Mouse (Mus musculus): ENCODE measurements around the gene Cox10. TPM values are rescaled to one million over a fixed set of nuclear protein-coding genes. Genes with fewer than 3 reads are reported as not detected.
A peak's percentile ranks its signal among the peaks of the same experiment; 100 is the strongest.
"Not testable (repeated sequence)": the region's sequence is repeated elsewhere in the genome, so short reads cannot be mapped to it uniquely, and the experiment has no call there.

Cox10 gene
- polyA plus RNA-seq (2014; fragmentation: Nextera tagmentation; extraction: Ambion mirVana), result 28.8 and 30.1 TPM in 2 replicates

- H3K27ac ChIP-seq (replicated peaks; ENCODE audit: low read depth, low read length), result peak within 1 kb of the TSS; percentile 73
- under 1% methylated on average over 45 of the region's 45 CpGs for WGBS
- peak within 1 kb of the TSS; percentile 88 for H3K9ac ChIP-seq (replicated peaks; ENCODE audit: low read length)
Observed at GRCm38 (mm10) chr11:64078956-64079726, at the start of gene Cox10. Gene Cox10, minus strand, starts transcription at chr11:64079468.

GRCm38 (mm10) chr11:64128016-64128415 is 48.7 kb upstream of the Cox10 start:
- WGBS, result 83% methylated on average over 9 of the region's 9 CpGs
- Histone ChIP-seq H3K27me3 (ENCODE audit: control insufficient read depth, insufficient read depth, low read length) (no peaks in the 10 kb centered on the region), H3K9ac (replicated peaks; ENCODE audit: low read length) (no peak overlapping the region), H3K4me3 (ENCODE audit: low read depth, low read length) (no peak overlapping the region), H3K4me2 (ENCODE audit: low read depth, low read length) (no peak overlapping the region), H3K36me3 (replicated peaks; ENCODE audit: control insufficient read depth, insufficient read depth, low read depth, low read length) (no peaks in the 10 kb centered on the region), H3K4me1 (ENCODE audit: control insufficient read depth, insufficient read depth, low read length) (no peaks in the 10 kb centered on the region), H3K27ac (replicated peaks; ENCODE audit: low read depth, low read length) (no peak overlapping the region), H3K9me3 (replicated peaks; ENCODE audit: control insufficient read depth, low read length) (no peaks in the 10 kb centered on the region)
- ATAC-seq (replicated peaks; ENCODE audit: insufficient number of reproducible peaks, low FRiP score, low TSS enrichment, low read depth), result no peak
- no peak for DNase-seq (ENCODE audit: low spot score)

More at GRCm38 (mm10) chr11:64078956-64079726, at the start of gene Cox10:
- Histone ChIP-seq H3K27me3 (ENCODE audit: control insufficient read depth, insufficient read depth, low read length) (no peaks in the 10 kb centered on the region), H3K4me2 (ENCODE audit: low read depth, low read length) (peak within 1 kb of the TSS; percentile 59), H3K36me3 (replicated peaks; ENCODE audit: control insufficient read depth, insufficient read depth, low read depth, low read length) (no peaks in the 10 kb centered on the region), H3K4me1 (ENCODE audit: control insufficient read depth, insufficient read depth, low read length) (no peaks in the 10 kb centered on the region), H3K4me3 (ENCODE audit: low read depth, low read length) (peak within 1 kb of the TSS; percentile 84), H3K9me3 (replicated peaks; ENCODE audit: control insufficient read depth, low read length) (no peaks in the 10 kb centered on the region)
- peak; percentile 87 for ATAC-seq (replicated peaks; ENCODE audit: insufficient number of reproducible peaks, low FRiP score, low TSS enrichment, low read depth)
- DNase-seq (ENCODE audit: low spot score), result peak; percentile 94

GRCm38 (mm10) chr11:64125471-64125870 is 46.2 kb upstream of the Cox10 start:
- no peaks in the 10 kb centered on the region for H3K27me3 ChIP-seq (ENCODE audit: control insufficient read depth, insufficient read depth, low read length)
- no peak for ATAC-seq (replicated peaks; ENCODE audit: insufficient number of reproducible peaks, low FRiP score, low TSS enrichment, low read depth)
- H3K9ac ChIP-seq (replicated peaks; ENCODE audit: low read length), result no peak overlapping the region
- H3K4me1 ChIP-seq (ENCODE audit: control insufficient read depth, insufficient read depth, low read length), result no peaks in the 10 kb centered on the region
- H3K4me3 ChIP-seq (ENCODE audit: low read depth, low read length), result no peak overlapping the region
- no peaks in the 10 kb centered on the region for H3K36me3 ChIP-seq (replicated peaks; ENCODE audit: control insufficient read depth, insufficient read depth, low read depth, low read length)
- H3K9me3 ChIP-seq (replicated peaks; ENCODE audit: control insufficient read depth, low read length), result no peaks in the 10 kb centered on the region
- no peak overlapping the region for H3K4me2 ChIP-seq (ENCODE audit: low read depth, low read length)
- DNase-seq (ENCODE audit: low spot score), result no peak
- no peak overlapping the region for H3K27ac ChIP-seq (replicated peaks; ENCODE audit: low read depth, low read length)
- 85% methylated on average over 2 of the region's 2 CpGs for WGBS

- not testable (repeated sequence) for H3K36me3 ChIP-seq (replicated peaks; ENCODE audit: control insufficient read depth, insufficient read depth, low read depth, low read length); H3K4me2 ChIP-seq (ENCODE audit: low read depth, low read length); H3K27ac ChIP-seq (replicated peaks; ENCODE audit: low read depth, low read length); H3K4me3 ChIP-seq (ENCODE audit: low read depth, low read length); DNase-seq (ENCODE audit: low spot score); ATAC-seq (replicated peaks; ENCODE audit: insufficient number of reproducible peaks, low FRiP score, low TSS enrichment, low read depth); H3K9me3 ChIP-seq (replicated peaks; ENCODE audit: control insufficient read depth, low read length); H3K27me3 ChIP-seq (ENCODE audit: control insufficient read depth, insufficient read depth, low read length); H3K9ac ChIP-seq (replicated peaks; ENCODE audit: low read length); H3K4me1 ChIP-seq (ENCODE audit: control insufficient read depth, insufficient read depth, low read length)
- 88% methylated on average over 6 of the region's 6 CpGs for WGBS
Observed at GRCm38 (mm10) chr11:64123174-64123573, 43.9 kb upstream of the Cox10 start.

- DNase-seq (ENCODE audit: low spot score) (no peak), ATAC-seq (replicated peaks; ENCODE audit: insufficient number of reproducible peaks, low FRiP score, low TSS enrichment, low read depth) (no peak)
Observed at GRCm38 (mm10) chr11:64116711-64117110, 37.4 kb upstream of the Cox10 start.

GRCm38 (mm10) chr11:64115822-64116221 is 36.6 kb upstream of the Cox10 start:
- Histone ChIP-seq H3K9ac (replicated peaks; ENCODE audit: low read length) (no peak overlapping the region), H3K4me3 (ENCODE audit: low read depth, low read length) (no peak overlapping the region), H3K4me2 (ENCODE audit: low read depth, low read length) (no peak overlapping the region), H3K9me3 (replicated peaks; ENCODE audit: control insufficient read depth, low read length) (no peaks in the 10 kb centered on the region), H3K27me3 (ENCODE audit: control insufficient read depth, insufficient read depth, low read length) (no peaks in the 10 kb centered on the region), H3K4me1 (ENCODE audit: control insufficient read depth, insufficient read depth, low read length) (no peaks in the 10 kb centered on the region), H3K36me3 (replicated peaks; ENCODE audit: control insufficient read depth, insufficient read depth, low read depth, low read length) (no peaks in the 10 kb centered on the region), H3K27ac (replicated peaks; ENCODE audit: low read depth, low read length) (no peak overlapping the region)
- WGBS, result 89% methylated on average over 2 of the region's 2 CpGs
- ATAC-seq (replicated peaks; ENCODE audit: insufficient number of reproducible peaks, low FRiP score, low TSS enrichment, low read depth) (no peak), DNase-seq (ENCODE audit: low spot score) (no peak)

More at GRCm38 (mm10) chr11:64116711-64117110, 37.4 kb upstream of the Cox10 start:
- Histone ChIP-seq H3K27me3 (ENCODE audit: control insufficient read depth, insufficient read depth, low read length) (no peaks in the 10 kb centered on the region), H3K4me2 (ENCODE audit: low read depth, low read length) (no peak overlapping the region), H3K9me3 (replicated peaks; ENCODE audit: control insufficient read depth, low read length) (no peaks in the 10 kb centered on the region), H3K9ac (replicated peaks; ENCODE audit: low read length) (no peak overlapping the region), H3K4me1 (ENCODE audit: control insufficient read depth, insufficient read depth, low read length) (no peaks in the 10 kb centered on the region), H3K36me3 (replicated peaks; ENCODE audit: control insufficient read depth, insufficient read depth, low read depth, low read length) (no peaks in the 10 kb centered on the region), H3K4me3 (ENCODE audit: low read depth, low read length) (no peak overlapping the region), H3K27ac (replicated peaks; ENCODE audit: low read depth, low read length) (no peak overlapping the region)
- WGBS, result 88% methylated on average over 4 of the region's 4 CpGs

GRCm38 (mm10) chr11:64115101-64115500 is 35.8 kb upstream of the Cox10 start:
- 81% methylated on average over 9 of the region's 9 CpGs for WGBS
- Histone ChIP-seq H3K9ac (replicated peaks; ENCODE audit: low read length) (no peak overlapping the region), H3K4me2 (ENCODE audit: low read depth, low read length) (no peak overlapping the region), H3K36me3 (replicated peaks; ENCODE audit: control insufficient read depth, insufficient read depth, low read depth, low read length) (no peaks in the 10 kb centered on the region), H3K4me1 (ENCODE audit: control insufficient read depth, insufficient read depth, low read length) (no peaks in the 10 kb centered on the region), H3K9me3 (replicated peaks; ENCODE audit: control insufficient read depth, low read length) (no peaks in the 10 kb centered on the region), H3K27me3 (ENCODE audit: control insufficient read depth, insufficient read depth, low read length) (no peaks in the 10 kb centered on the region), H3K4me3 (ENCODE audit: low read depth, low read length) (no peak overlapping the region), H3K27ac (replicated peaks; ENCODE audit: low read depth, low read length) (no peak overlapping the region)
- ATAC-seq (replicated peaks; ENCODE audit: insufficient number of reproducible peaks, low FRiP score, low TSS enrichment, low read depth) (no peak), DNase-seq (ENCODE audit: low spot score) (no peak)

- Histone ChIP-seq H3K4me1 (ENCODE audit: control insufficient read depth, insufficient read depth, low read length) (no peaks in the 10 kb centered on the region), H3K4me2 (ENCODE audit: low read depth, low read length) (no peak overlapping the region), H3K36me3 (replicated peaks; ENCODE audit: control insufficient read depth, insufficient read depth, low read depth, low read length) (no peaks in the 10 kb centered on the region), H3K4me3 (ENCODE audit: low read depth, low read length) (no peak overlapping the region), H3K9me3 (replicated peaks; ENCODE audit: control insufficient read depth, low read length) (no peaks in the 10 kb centered on the region), H3K27me3 (ENCODE audit: control insufficient read depth, insufficient read depth, low read length) (no peaks in the 10 kb centered on the region), H3K27ac (replicated peaks; ENCODE audit: low read depth, low read length) (no peak overlapping the region), H3K9ac (replicated peaks; ENCODE audit: low read length) (no peak overlapping the region)
- no peak for DNase-seq (ENCODE audit: low spot score)
- ATAC-seq (replicated peaks; ENCODE audit: insufficient number of reproducible peaks, low FRiP score, low TSS enrichment, low read depth), result no peak
- 68% methylated on average over 5 of the region's 5 CpGs for WGBS
Observed at GRCm38 (mm10) chr11:64100060-64100459, 20.8 kb upstream of the Cox10 start.

All from embryonic facial prominence, embryonic 11.5 days (tissue).